Mouse (Mus musculus): ENCODE data around the gene Baiap2l1. TPM values are rescaled to one million over a fixed set of nuclear protein-coding genes. Genes with fewer than 3 reads are reported as not detected.
A peak's percentile ranks its signal among the peaks of the same experiment; 100 is the strongest.

Baiap2l1 gene
- polyA plus RNA-seq (2012; fragmentation: generic; extraction: Trizol), result 68.8 TPM

DNA sequence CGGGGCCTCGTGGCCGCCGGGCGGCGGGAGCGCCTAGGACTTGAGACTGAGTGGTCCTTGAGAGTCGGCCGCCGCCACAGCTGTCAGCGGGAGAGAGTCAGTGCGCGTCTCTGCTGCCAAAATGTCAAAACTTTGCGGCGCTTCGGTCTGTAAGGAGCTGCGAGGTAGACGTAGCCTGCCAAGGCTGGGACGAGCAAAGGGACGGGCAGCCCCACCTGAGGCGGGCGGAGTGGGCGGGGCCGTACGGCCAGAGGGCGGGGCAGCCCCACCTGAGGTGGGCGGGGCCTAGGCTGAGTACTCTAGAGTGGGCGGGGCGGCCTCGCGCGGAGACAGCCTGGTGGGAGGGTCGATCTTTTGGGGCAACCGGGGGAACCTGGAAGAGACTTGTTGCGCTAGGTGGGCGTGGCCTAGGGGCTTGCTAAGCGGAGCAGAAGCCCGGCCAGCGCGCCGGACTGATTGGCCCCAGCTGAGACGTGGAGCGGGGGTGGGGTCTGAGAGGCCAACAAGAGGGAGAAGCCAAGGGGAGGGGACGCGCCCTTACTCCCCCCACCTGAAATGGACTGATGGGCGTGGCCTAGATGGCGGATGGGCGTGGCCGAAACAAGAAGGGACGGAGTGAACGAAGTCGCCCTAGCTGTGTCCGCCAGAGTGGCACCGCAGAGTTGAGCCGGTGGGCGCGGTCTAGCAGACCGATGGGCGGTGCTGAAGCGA, at the start of gene Baiap2l1:
Baiap2l1 (minus strand) TSS at position 232 of the 711 bp plus-strand sequence.
- H3K4me3 ChIP-seq, result peak within 1 kb of the TSS; percentile 88
- H3K79me2 ChIP-seq (ENCODE audit: control insufficient read depth, insufficient read depth), result peaks cover 45% of the 10 kb centered on the region
- peak within 1 kb of the TSS; percentile 78 for H3K4me2 ChIP-seq (ENCODE audit: low read depth)
- H3K27me3 ChIP-seq (ENCODE audit: control insufficient read depth, insufficient read depth, insufficient read length), result no peaks in the 10 kb centered on the region
- TF ChIP-seq POLR2A (IDR thresholded peaks at IDR 0.05; ENCODE audit: insufficient read length, low read depth) (peak; percentile 77), MYOD1 (IDR thresholded peaks at IDR 0.05; ENCODE audit: control insufficient read depth in 1 of 3, insufficient read length in 2 of 3, low read depth in 2 of 3) (peak in 2 of 3 experiments; percentile 14 to 26), TCF3 (IDR thresholded peaks at IDR 0.05; ENCODE audit: insufficient read length, low read depth) (no peak), MAX (IDR thresholded peaks at IDR 0.05; ENCODE audit: low read depth) (no peak), MYOG (IDR thresholded peaks at IDR 0.05; ENCODE audit: control insufficient read depth in 1 of 3, insufficient read depth in 1 of 3, insufficient read length in 2 of 3, low read depth in 2 of 3) (peak; percentile 6 to 64 (median 33)), POLR2AphosphoS2 (IDR thresholded peaks at IDR 0.05; ENCODE audit: insufficient read length, low read depth) (peak; percentile 84)
- no peaks in the 10 kb centered on the region for H3K36me3 ChIP-seq (ENCODE audit: control insufficient read depth, insufficient read depth)
- peak within 1 kb of the TSS; percentile 32 for H3ac ChIP-seq (ENCODE audit: control insufficient read depth, insufficient read length)

DNA sequence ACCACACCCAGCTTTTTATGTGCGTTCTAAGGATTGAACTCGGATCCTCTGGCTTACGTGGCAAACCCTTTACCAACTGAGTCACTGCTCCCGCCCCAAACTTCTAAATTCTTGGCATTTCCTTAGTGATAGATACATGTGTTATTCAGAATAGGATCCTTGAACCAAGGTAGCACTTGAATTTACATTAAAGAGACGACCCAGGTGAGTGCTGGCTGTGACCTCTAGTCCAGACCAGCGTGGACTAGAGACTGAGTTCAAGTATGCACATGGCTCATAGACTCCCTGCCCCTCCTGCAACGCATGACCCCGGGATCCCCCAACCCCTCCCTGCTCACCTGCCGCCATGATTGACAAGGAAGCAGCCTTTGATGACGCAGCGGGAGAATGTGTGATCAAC, 48.3 kb upstream of the Baiap2l1 start:
- TF ChIP-seq USF1 (IDR thresholded peaks at IDR 0.05; ENCODE audit: low read depth) (no peak), POLR2AphosphoS2 (IDR thresholded peaks at IDR 0.05; ENCODE audit: insufficient read length, low read depth) (no peak), POLR2A (IDR thresholded peaks at IDR 0.05; ENCODE audit: insufficient read length, low read depth) (no peak), TCF3 (IDR thresholded peaks at IDR 0.05; ENCODE audit: insufficient read length, low read depth) (no peak), REST (IDR thresholded peaks at IDR 0.05; ENCODE audit: insufficient read depth, insufficient read length) (no peak), MYOG (IDR thresholded peaks at IDR 0.05; ENCODE audit: control insufficient read depth in 1 of 3, insufficient read depth in 1 of 3, insufficient read length in 2 of 3, low read depth in 2 of 3) (no peak), SRF (IDR thresholded peaks at IDR 0.05; ENCODE audit: control insufficient read depth, insufficient read length, low read depth) (no peak), MAX (IDR thresholded peaks at IDR 0.05; ENCODE audit: low read depth) (no peak), MYOD1 (IDR thresholded peaks at IDR 0.05; ENCODE audit: control insufficient read depth in 1 of 3, insufficient read length in 2 of 3, low read depth in 2 of 3) (no peak), TCF12 (IDR thresholded peaks at IDR 0.05; ENCODE audit: insufficient read depth, poor library complexity, severe bottlenecking) (no peak), E2F4 (IDR thresholded peaks at IDR 0.05; ENCODE audit: insufficient read depth) (no peak), CEBPB (IDR thresholded peaks at IDR 0.05; ENCODE audit: insufficient read depth, poor library complexity, severe bottlenecking) (no peak)
- Histone ChIP-seq H3K4me3 (no peak overlapping the region), H3ac (ENCODE audit: control insufficient read depth, insufficient read length) (no peak overlapping the region), H3K36me3 (ENCODE audit: control insufficient read depth, insufficient read depth) (no peaks in the 10 kb centered on the region), H3K4me2 (ENCODE audit: low read depth) (no peak overlapping the region), H3K27me3 (ENCODE audit: control insufficient read depth, insufficient read depth, insufficient read length) (peaks cover 6% of the 10 kb centered on the region), H3K79me2 (ENCODE audit: control insufficient read depth, insufficient read depth) (no peaks in the 10 kb centered on the region)

DNA sequence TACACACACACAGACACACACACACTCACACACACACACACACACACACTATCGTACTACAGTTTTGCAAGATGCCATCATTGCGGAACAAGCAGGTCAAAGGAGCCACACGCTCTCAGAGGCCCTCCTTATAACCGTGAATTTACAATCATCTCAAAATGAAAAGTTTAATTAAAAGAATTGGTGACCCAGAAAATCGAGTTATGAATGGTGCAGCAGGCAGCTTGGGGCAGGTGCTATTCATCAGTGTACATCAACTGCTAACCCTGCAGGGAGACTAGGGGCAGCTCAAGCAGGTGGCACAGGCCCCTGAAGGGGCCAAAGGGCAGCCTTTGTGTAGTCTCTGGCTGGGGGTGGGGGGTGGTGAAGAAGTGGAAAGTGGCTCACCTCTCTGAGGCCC, 42.9 kb upstream of the Baiap2l1 start:
- H3K27me3 ChIP-seq (ENCODE audit: control insufficient read depth, insufficient read depth, insufficient read length), result peaks cover 15% of the 10 kb centered on the region
- H3ac ChIP-seq (ENCODE audit: control insufficient read depth, insufficient read length), result no peak overlapping the region
- TF ChIP-seq E2F4 (IDR thresholded peaks at IDR 0.05; ENCODE audit: insufficient read depth) (no peak), REST (IDR thresholded peaks at IDR 0.05; ENCODE audit: insufficient read depth, insufficient read length) (no peak), TCF3 (IDR thresholded peaks at IDR 0.05; ENCODE audit: insufficient read length, low read depth) (no peak), MAX (IDR thresholded peaks at IDR 0.05; ENCODE audit: low read depth) (no peak), MYOG (IDR thresholded peaks at IDR 0.05; ENCODE audit: control insufficient read depth in 1 of 3, insufficient read depth in 1 of 3, insufficient read length in 2 of 3, low read depth in 2 of 3) (no peak), USF1 (IDR thresholded peaks at IDR 0.05; ENCODE audit: low read depth) (no peak), POLR2AphosphoS2 (IDR thresholded peaks at IDR 0.05; ENCODE audit: insufficient read length, low read depth) (no peak), CEBPB (IDR thresholded peaks at IDR 0.05; ENCODE audit: insufficient read depth, poor library complexity, severe bottlenecking) (no peak)
- H3K36me3 ChIP-seq (ENCODE audit: control insufficient read depth, insufficient read depth), result no peaks in the 10 kb centered on the region
- H3K79me2 ChIP-seq (ENCODE audit: control insufficient read depth, insufficient read depth), result no peaks in the 10 kb centered on the region
- no peak overlapping the region for H3K4me2 ChIP-seq (ENCODE audit: low read depth)
- H3K4me3 ChIP-seq, result no peak overlapping the region

DNA sequence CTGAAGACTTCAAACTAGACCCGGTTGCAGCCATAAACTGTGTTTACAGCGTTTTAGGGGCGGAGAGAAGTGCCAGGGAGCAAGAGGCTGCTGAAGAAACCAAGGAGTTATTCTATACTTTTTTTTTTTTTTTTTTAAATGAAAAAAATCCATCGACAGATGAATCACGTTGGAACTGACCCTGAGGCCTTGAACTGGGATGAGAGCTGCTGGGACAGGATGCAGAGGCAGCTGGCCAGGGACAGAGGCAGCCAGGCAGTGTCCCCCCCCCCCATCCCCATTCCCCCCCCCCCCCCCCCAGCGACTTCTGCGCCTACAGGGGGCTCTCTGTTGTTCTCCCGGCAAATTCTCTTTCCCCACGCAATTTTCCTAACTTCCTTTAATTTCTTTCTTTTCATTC, 39.7 kb upstream of the Baiap2l1 start:
- Histone ChIP-seq H3K27me3 (ENCODE audit: control insufficient read depth, insufficient read depth, insufficient read length) (peaks cover 9% of the 10 kb centered on the region), H3ac (ENCODE audit: control insufficient read depth, insufficient read length) (no peak overlapping the region), H3K4me2 (ENCODE audit: low read depth) (no peak overlapping the region), H3K4me3 (no peak overlapping the region), H3K36me3 (ENCODE audit: control insufficient read depth, insufficient read depth) (no peaks in the 10 kb centered on the region), H3K79me2 (ENCODE audit: control insufficient read depth, insufficient read depth) (no peaks in the 10 kb centered on the region)
- TF ChIP-seq USF1 (IDR thresholded peaks at IDR 0.05; ENCODE audit: low read depth) (no peak), REST (IDR thresholded peaks at IDR 0.05; ENCODE audit: insufficient read depth, insufficient read length) (no peak), E2F4 (IDR thresholded peaks at IDR 0.05; ENCODE audit: insufficient read depth) (no peak), MYOD1 (IDR thresholded peaks at IDR 0.05; ENCODE audit: control insufficient read depth in 1 of 3, insufficient read length in 2 of 3, low read depth in 2 of 3) (no peak), POLR2A (IDR thresholded peaks at IDR 0.05; ENCODE audit: insufficient read length, low read depth) (no peak), MYOG (IDR thresholded peaks at IDR 0.05; ENCODE audit: control insufficient read depth in 1 of 3, insufficient read depth in 1 of 3, insufficient read length in 2 of 3, low read depth in 2 of 3) (no peak), POLR2AphosphoS2 (IDR thresholded peaks at IDR 0.05; ENCODE audit: insufficient read length, low read depth) (no peak), SRF (IDR thresholded peaks at IDR 0.05; ENCODE audit: control insufficient read depth, insufficient read length, low read depth) (no peak), TCF3 (IDR thresholded peaks at IDR 0.05; ENCODE audit: insufficient read length, low read depth) (no peak), MAX (IDR thresholded peaks at IDR 0.05; ENCODE audit: low read depth) (no peak), CEBPB (IDR thresholded peaks at IDR 0.05; ENCODE audit: insufficient read depth, poor library complexity, severe bottlenecking) (no peak), TCF12 (IDR thresholded peaks at IDR 0.05; ENCODE audit: insufficient read depth, poor library complexity, severe bottlenecking) (no peak)

All from myocyte (in vitro differentiated cells).